Mouse (Mus musculus): ENCODE measurements at regions not wholly inside any gene's neighbourhood (a gene's known extent, or its start where the extent isn't known, plus 50 kb on each side); places are given as distances from the start of the nearest gene placed in this dataset.

GRCm38 (mm10) chr2:138783781-138784180 is 527.4 kb downstream of the Btbd3 start:
- Histone ChIP-seq H3K36me3 (ENCODE audit: control insufficient read depth in 1 of 2, insufficient read depth in 2 of 2, low read length in 2 of 2) (no peaks in the 10 kb centered on the region), H3K79me2 (ENCODE audit: control insufficient read depth, insufficient read depth, low read length, poor library complexity) (no peaks in the 10 kb centered on the region), H3K9ac (ENCODE audit: control insufficient read depth, low read depth, low read length, poor library complexity, severe bottlenecking) (no peak overlapping the region), H3K4me1 (ENCODE audit: control insufficient read depth in 1 of 2, insufficient read depth in 2 of 2, low read length in 2 of 2) (no peaks in the 10 kb centered on the region), H3K27ac (ENCODE audit: control insufficient read depth, low read depth, low read length) (no peak overlapping the region), H3K9me3 (replicated peaks; ENCODE audit: insufficient read depth, low read length) (no peaks in the 10 kb centered on the region), H3K27me3 (ENCODE audit: control insufficient read depth in 1 of 2, insufficient read depth in 2 of 2, low read length in 2 of 2) (no peaks in the 10 kb centered on the region), H3K4me3 (ENCODE audit: control insufficient read depth in 1 of 2, insufficient read depth in 1 of 2, low read depth in 2 of 2, low read length in 2 of 2) (no peak overlapping the region)
- TF ChIP-seq CTCF (IDR thresholded peaks at IDR 0.05 in 2 of 3, conservative IDR thresholded peaks at IDR 0.05 in 1 of 3; ENCODE audit: control insufficient read depth in 1 of 3, insufficient read depth in 1 of 3, low read depth in 2 of 3, low read length in 3 of 3, poor library complexity in 1 of 3, severe bottlenecking in 1 of 3) (no peak), TBP (IDR thresholded peaks at IDR 0.05; ENCODE audit: low read depth, low read length) (no peak), ZC3H11A (IDR thresholded peaks at IDR 0.05; ENCODE audit: low read depth, low read length) (no peak)
- no peak for DNase-seq (ENCODE audit: low read depth, low spot score)

GRCm38 (mm10) chr2:138792711-138793450 is 536.5 kb downstream of the Btbd3 start:
- DNase-seq (ENCODE audit: low read depth, low spot score) = no peak
- Histone ChIP-seq H3K9me3 (replicated peaks; ENCODE audit: insufficient read depth, low read length) (no peaks in the 10 kb centered on the region), H3K27me3 (ENCODE audit: control insufficient read depth in 1 of 2, insufficient read depth in 2 of 2, low read length in 2 of 2) (no peaks in the 10 kb centered on the region), H3K79me2 (ENCODE audit: control insufficient read depth, insufficient read depth, low read length, poor library complexity) (no peaks in the 10 kb centered on the region), H3K36me3 (ENCODE audit: control insufficient read depth in 1 of 2, insufficient read depth in 2 of 2, low read length in 2 of 2) (no peaks in the 10 kb centered on the region), H3K4me1 (ENCODE audit: control insufficient read depth in 1 of 2, insufficient read depth in 2 of 2, low read length in 2 of 2) (no peaks in the 10 kb centered on the region), H3K27ac (ENCODE audit: control insufficient read depth, low read depth, low read length) (no peak overlapping the region), H3K4me3 (ENCODE audit: control insufficient read depth in 1 of 2, insufficient read depth in 1 of 2, low read depth in 2 of 2, low read length in 2 of 2) (no peak overlapping the region), H3K9ac (ENCODE audit: control insufficient read depth, low read depth, low read length, poor library complexity, severe bottlenecking) (no peak overlapping the region)
- TF ChIP-seq RAD21 (IDR thresholded peaks at IDR 0.05; ENCODE audit: low read depth, low read length) (no peak), NELFE (IDR thresholded peaks at IDR 0.05; ENCODE audit: low read depth, low read length) (no peak), ZKSCAN1 (IDR thresholded peaks at IDR 0.05; ENCODE audit: low read depth, low read length) (no peak), POLR2AphosphoS2 (IDR thresholded peaks at IDR 0.05; ENCODE audit: low read length) (no peak), POLR2A (IDR thresholded peaks at IDR 0.05; ENCODE audit: control insufficient read depth in 1 of 2, insufficient read depth in 1 of 2, low read depth in 1 of 2, low read length in 2 of 2, poor library complexity in 1 of 2) (no peak), CTCF (IDR thresholded peaks at IDR 0.05 in 2 of 3, conservative IDR thresholded peaks at IDR 0.05 in 1 of 3; ENCODE audit: control insufficient read depth in 1 of 3, insufficient read depth in 1 of 3, low read depth in 2 of 3, low read length in 3 of 3, poor library complexity in 1 of 3, severe bottlenecking in 1 of 3) (no peak), SMC3 (IDR thresholded peaks at IDR 0.05; ENCODE audit: low read depth, low read length) (no peak), MEF2A (IDR thresholded peaks at IDR 0.05; ENCODE audit: extremely low read depth, insufficient replicate concordance, low read depth, low read length, poor library complexity, severe bottlenecking) (no peak), HCFC1 (IDR thresholded peaks at IDR 0.05; ENCODE audit: low read depth, low read length) (no peak), BHLHE40 (IDR thresholded peaks at IDR 0.05; ENCODE audit: borderline replicate concordance, low read depth, low read length) (no peak), UBTF (IDR thresholded peaks at IDR 0.05; ENCODE audit: borderline replicate concordance, insufficient read depth, low read depth, low read length) (no peak), USF1 (IDR thresholded peaks at IDR 0.05; ENCODE audit: low read depth, low read length) (no peak), GATA1 (IDR thresholded peaks at IDR 0.05; ENCODE audit: low read depth, low read length) (no peak)
